ENCODE assay signal across 8 mouse cellular contexts in genomic region chr9:20952520-20953227, GRCm38 (mm10). TPM values are rescaled to one million over a fixed set of nuclear protein-coding genes. Genes with fewer than 3 reads are reported as not detected.
DNase-seq lines count a peak whose midpoint lies in the region; ATAC-seq and TF ChIP-seq lines count a peak whose summit lies in the region.

No protein-coding gene starts in this region.

- peak overlapping the region; percentile 84 for H3K4me2 ChIP-seq in heart, embryonic 15.5 days
- peak overlapping the region; percentile 89 for H3K4me2 ChIP-seq in liver, embryonic 14.5 days (ENCODE audit: low read depth)
- H3K4me2 ChIP-seq in neural tube, embryonic 11.5 days (ENCODE audit: low read depth) = peak overlapping the region; percentile 85
- peak overlapping the region; percentile 90 for H3K4me2 ChIP-seq in stomach, postnatal 0 days (replicated peaks; ENCODE audit: low read depth)

- no peak for TF ChIP-seq EP300 in liver, embryonic 14.5 days (IDR thresholded peaks at IDR 0.05; ENCODE audit: low read depth)
- TF ChIP-seq EP300 in stomach, postnatal 0 days (optimal IDR thresholded peaks at IDR 0.05) = no peak

- H3K27me3 ChIP-seq in heart, embryonic 15.5 days = no peaks in the 10 kb centered on the region
- H3K27me3 ChIP-seq in liver, embryonic 14.5 days (ENCODE audit: control insufficient read depth, insufficient read depth, low read length) = no peaks in the 10 kb centered on the region
- no peaks in the 10 kb centered on the region for H3K27me3 ChIP-seq in neural tube, embryonic 11.5 days (ENCODE audit: control insufficient read depth, insufficient read depth, low read length)
- no peaks in the 10 kb centered on the region for H3K27me3 ChIP-seq in stomach, postnatal 0 days (ENCODE audit: control insufficient read depth, insufficient read depth, low read length)

- peak; percentile 97 for ATAC-seq in CD4-positive, CD25-positive, alpha-beta regulatory T cell, adult 4 months
- peak; percentile 93 for ATAC-seq in heart, embryonic 15.5 days (replicated peaks; ENCODE audit: insufficient number of reproducible peaks, insufficient read depth, low FRiP score, low read depth)
- peak; percentile 94 for ATAC-seq in liver, embryonic 14.5 days (ENCODE audit: insufficient read depth)
- peak; percentile 93 for ATAC-seq in neural tube, embryonic 11.5 days (ENCODE audit: insufficient read depth, low FRiP score, low TSS enrichment)
- peak; percentile 95 for ATAC-seq in stomach, postnatal 0 days (ENCODE audit: low FRiP score, low TSS enrichment)

- TF ChIP-seq CTCF in liver, embryonic 14.5 days (IDR thresholded peaks at IDR 0.05; ENCODE audit: low read depth) = peak; percentile 52; the same call in 1 of the 2 replicates
- TF ChIP-seq CTCF in stomach, postnatal 0 days (IDR thresholded peaks at IDR 0.05; ENCODE audit: low read depth) = peak; percentile 53

- H3K4me3 ChIP-seq in heart, embryonic 15.5 days = peak overlapping the region; percentile 95
- peak overlapping the region; percentile 86 to 91 for H3K4me3 ChIP-seq in liver, embryonic 14.5 days (ENCODE audit: insufficient read depth in 1 of 2, low read depth in 2 of 2, low read length in 2 of 2)
- H3K4me3 ChIP-seq in neural tube, embryonic 11.5 days (ENCODE audit: low read depth, low read length) = peak overlapping the region; percentile 69
- peak overlapping the region; percentile 66 for H3K4me3 ChIP-seq in stomach, postnatal 0 days (ENCODE audit: low read depth, low read length)

- no peaks in the 10 kb centered on the region for H3K9me3 ChIP-seq in heart, embryonic 15.5 days (replicated peaks)
- no peaks in the 10 kb centered on the region for H3K9me3 ChIP-seq in liver, embryonic 14.5 days (ENCODE audit: control insufficient read depth, low read length)
- no peaks in the 10 kb centered on the region for H3K9me3 ChIP-seq in neural tube, embryonic 11.5 days (ENCODE audit: control insufficient read depth, low read length)
- H3K9me3 ChIP-seq in stomach, postnatal 0 days (ENCODE audit: control insufficient read depth, low read length) = no peaks in the 10 kb centered on the region

- peak; percentile 81 for DNase-seq in c-Kit-negative CD71-positive TER-119-positive erythroid progenitor cells, embryonic 14.5 days (ENCODE audit: low read depth, low spot score)
- DNase-seq in fibroblast of lung, adult 2 months (ENCODE audit: low read depth) = peak; percentile 74
- peak; percentile 96 to 98 for DNase-seq in kidney, postnatal 25 days
- DNase-seq in liver, embryonic 14.5 days (ENCODE audit: low read depth in 3 of 3, low spot score in 3 of 3) = peak; percentile 90 to 93 (median 91)
- peak; percentile 96 for DNase-seq in neural tube, embryonic 11.5 days (ENCODE audit: low spot score)
- DNase-seq in stomach, postnatal 0 days (ENCODE audit: low spot score) = peak; percentile 96

- H3K4me1 ChIP-seq in heart, embryonic 15.5 days (replicated peaks) = peaks cover 18% of the 10 kb centered on the region
- H3K4me1 ChIP-seq in liver, embryonic 14.5 days (replicated peaks; ENCODE audit: control insufficient read depth in 2 of 2, insufficient read depth in 2 of 2, low read length in 1 of 2) = peaks cover 12 to 26% of the 10 kb centered on the region in 2 experiments; a peak in 3 of 4 replicates
- H3K4me1 ChIP-seq in neural tube, embryonic 11.5 days (ENCODE audit: control insufficient read depth, insufficient read depth, low read length) = 0 out of 2 replicates have a peak, but pooled peaks cover 6% of the 10 kb centered on the region
- no peaks in the 10 kb centered on the region for H3K4me1 ChIP-seq in stomach, postnatal 0 days (replicated peaks; ENCODE audit: control insufficient read depth, insufficient read depth)

- H3K36me3 ChIP-seq in heart, embryonic 15.5 days = no peaks in the 10 kb centered on the region
- H3K36me3 ChIP-seq in liver, embryonic 14.5 days (replicated peaks; ENCODE audit: control insufficient read depth, insufficient read depth, low read depth) = peaks cover 4% of the 10 kb centered on the region
- no peaks in the 10 kb centered on the region for H3K36me3 ChIP-seq in neural tube, embryonic 11.5 days (ENCODE audit: control insufficient read depth, insufficient read depth, low read length)
- no peaks in the 10 kb centered on the region for H3K36me3 ChIP-seq in stomach, postnatal 0 days (ENCODE audit: control insufficient read depth, insufficient read depth, low read length)

- under 1% methylated on average over 51 of the region's 51 CpGs for WGBS in heart, embryonic 15.5 days
- under 1% methylated on average over 51 of the region's 51 CpGs for WGBS in liver, embryonic 14.5 days (ENCODE audit: insufficient replicate concordance)
- under 1% methylated on average over 51 of the region's 51 CpGs for WGBS in neural tube, embryonic 11.5 days
- under 1% methylated on average over 50 of the region's 51 CpGs for WGBS in stomach, postnatal 0 days

- peak overlapping the region; percentile 94 for H3K27ac ChIP-seq in heart, embryonic 15.5 days
- H3K27ac ChIP-seq in liver, embryonic 14.5 days = peak overlapping the region; percentile 26
- 0 out of 2 replicates have a peak overlapping the region, but pooled peaks have one; percentile 7 for H3K27ac ChIP-seq in neural tube, embryonic 11.5 days (ENCODE audit: low read depth, low read length)
- H3K27ac ChIP-seq in stomach, postnatal 0 days (replicated peaks) = peak overlapping the region; percentile 83

- H3K9ac ChIP-seq in heart, embryonic 15.5 days = peak overlapping the region; percentile 91
- H3K9ac ChIP-seq in liver, embryonic 14.5 days (replicated peaks) = peak overlapping the region; percentile 95
- peak overlapping the region; percentile 67 for H3K9ac ChIP-seq in neural tube, embryonic 11.5 days (ENCODE audit: low read length)
- H3K9ac ChIP-seq in stomach, postnatal 0 days (ENCODE audit: low read length) = peak overlapping the region; percentile 80

RNA-seq across cellular contexts. Expression of gene Dnmt1, which starts 7.0 kb away (rescaled TPM):
- 10 to 100 TPM; 43.0 to 75.2 TPM for polyA plus RNA-seq in CD4-positive, CD25-positive, alpha-beta regulatory T cell, adult 4 months (2017; shearing (Covaris generic))
- 41.7 and 61.2 TPM in 2 replicates for polyA plus RNA-seq in heart, embryonic 15.5 days (2015; fragmentation: Nextera tagmentation; extraction: Ambion mirVana)
- polyA plus RNA-seq in liver, embryonic 14.5 days (2012; rRNA removed) = 47.6 and 55.9 TPM in 2 replicates
- 43.1 and 48.6 TPM in 2 replicates for polyA plus RNA-seq in liver, embryonic 14.5 days (2014; fragmentation: Nextera tagmentation; extraction: Ambion mirVana)
- 70.3 and 72.7 TPM in 2 replicates for polyA plus RNA-seq in neural tube, embryonic 11.5 days (2014; fragmentation: Nextera tagmentation; extraction: Ambion mirVana)
- polyA plus RNA-seq in stomach, postnatal 0 days (2015; fragmentation: Nextera tagmentation; extraction: Ambion mirVana) = 17.9 TPM in 2 replicates

RNA-seq across cellular contexts. Expression of gene S1pr2, which starts 23.9 kb away (rescaled TPM):
- polyA plus RNA-seq in CD4-positive, CD25-positive, alpha-beta regulatory T cell, adult 4 months (2017; shearing (Covaris generic)) = 1 to 10 TPM; 3.2 to 5.6 TPM
- 16.9 and 26.6 TPM in 2 replicates for polyA plus RNA-seq in heart, embryonic 15.5 days (2015; fragmentation: Nextera tagmentation; extraction: Ambion mirVana)
- 1.2 and 1.3 TPM in 2 replicates for polyA plus RNA-seq in liver, embryonic 14.5 days (2012; rRNA removed)
- polyA plus RNA-seq in liver, embryonic 14.5 days (2014; fragmentation: Nextera tagmentation; extraction: Ambion mirVana) = 2.3 and 3.0 TPM in 2 replicates
- polyA plus RNA-seq in neural tube, embryonic 11.5 days (2014; fragmentation: Nextera tagmentation; extraction: Ambion mirVana) = 24.8 and 28.5 TPM in 2 replicates
- polyA plus RNA-seq in stomach, postnatal 0 days (2015; fragmentation: Nextera tagmentation; extraction: Ambion mirVana) = 16.3 and 19.4 TPM in 2 replicates

RNA-seq across cellular contexts. Expression of gene Mrpl4, which starts 49.9 kb away (rescaled TPM):
- polyA plus RNA-seq in CD4-positive, CD25-positive, alpha-beta regulatory T cell, adult 4 months (2017; shearing (Covaris generic)) = 100 to 1,000 TPM in 1 of 2 experiments, 10 to 100 TPM in 1; 94.9 to 122 TPM
- 136 and 147 TPM in 2 replicates for polyA plus RNA-seq in heart, embryonic 15.5 days (2015; fragmentation: Nextera tagmentation; extraction: Ambion mirVana)
- 36.5 and 36.7 TPM in 2 replicates for polyA plus RNA-seq in liver, embryonic 14.5 days (2012; rRNA removed)
- 61.3 and 67.7 TPM in 2 replicates for polyA plus RNA-seq in liver, embryonic 14.5 days (2014; fragmentation: Nextera tagmentation; extraction: Ambion mirVana)
- polyA plus RNA-seq in neural tube, embryonic 11.5 days (2014; fragmentation: Nextera tagmentation; extraction: Ambion mirVana) = 131 and 135 TPM in 2 replicates
- 87.3 and 90.2 TPM in 2 replicates for polyA plus RNA-seq in stomach, postnatal 0 days (2015; fragmentation: Nextera tagmentation; extraction: Ambion mirVana)

RNA-seq across cellular contexts. Expression of gene Eif3g, which starts 54.3 kb away (rescaled TPM):
- 100 to 1,000 TPM; 200 to 213 TPM for polyA plus RNA-seq in CD4-positive, CD25-positive, alpha-beta regulatory T cell, adult 4 months (2017; shearing (Covaris generic))
- 183 and 207 TPM in 2 replicates for polyA plus RNA-seq in heart, embryonic 15.5 days (2015; fragmentation: Nextera tagmentation; extraction: Ambion mirVana)
- 74.2 and 104 TPM in 2 replicates for polyA plus RNA-seq in liver, embryonic 14.5 days (2012; rRNA removed)
- 170 and 181 TPM in 2 replicates for polyA plus RNA-seq in liver, embryonic 14.5 days (2014; fragmentation: Nextera tagmentation; extraction: Ambion mirVana)
- polyA plus RNA-seq in neural tube, embryonic 11.5 days (2014; fragmentation: Nextera tagmentation; extraction: Ambion mirVana) = 352 and 373 TPM in 2 replicates
- polyA plus RNA-seq in stomach, postnatal 0 days (2015; fragmentation: Nextera tagmentation; extraction: Ambion mirVana) = 215 and 221 TPM in 2 replicates

Comparison
In these comparisons a context has a peak if more than half of its experiments do, and no peak if none do; other contexts are left out.
1. Peak in every context shown above with its lines: DNase-seq, ATAC-seq, H3K4me3 ChIP-seq and H3K27ac ChIP-seq.
2. H3K27ac ChIP-seq: peak in every context shown above with its lines; median percentile 94 in heart, embryonic 15.5 days; 83 in stomach, postnatal 0 days; 26 in liver, embryonic 14.5 days; 7 in neural tube, embryonic 11.5 days.